Mouse (Mus musculus) frontal cortex, adult (tissue): ENCODE data around the gene Tsc2.

Experiments used
- ATAC-seq: cut with Nextera tagmentation; 2 replicates; pipeline ENCODE4 v1.9.2; 2017; ENCODE audit warnings: mild to moderate bottlenecking, moderate library complexity, mixed read lengths; ENCODE audit not compliant: low TSS enrichment

Gene Tsc2

GRCm38 (mm10) chr17:24569837-24570236 lies 62.6 kb downstream of the Tsc2 start:
- no peak for ATAC-seq

DNA sequence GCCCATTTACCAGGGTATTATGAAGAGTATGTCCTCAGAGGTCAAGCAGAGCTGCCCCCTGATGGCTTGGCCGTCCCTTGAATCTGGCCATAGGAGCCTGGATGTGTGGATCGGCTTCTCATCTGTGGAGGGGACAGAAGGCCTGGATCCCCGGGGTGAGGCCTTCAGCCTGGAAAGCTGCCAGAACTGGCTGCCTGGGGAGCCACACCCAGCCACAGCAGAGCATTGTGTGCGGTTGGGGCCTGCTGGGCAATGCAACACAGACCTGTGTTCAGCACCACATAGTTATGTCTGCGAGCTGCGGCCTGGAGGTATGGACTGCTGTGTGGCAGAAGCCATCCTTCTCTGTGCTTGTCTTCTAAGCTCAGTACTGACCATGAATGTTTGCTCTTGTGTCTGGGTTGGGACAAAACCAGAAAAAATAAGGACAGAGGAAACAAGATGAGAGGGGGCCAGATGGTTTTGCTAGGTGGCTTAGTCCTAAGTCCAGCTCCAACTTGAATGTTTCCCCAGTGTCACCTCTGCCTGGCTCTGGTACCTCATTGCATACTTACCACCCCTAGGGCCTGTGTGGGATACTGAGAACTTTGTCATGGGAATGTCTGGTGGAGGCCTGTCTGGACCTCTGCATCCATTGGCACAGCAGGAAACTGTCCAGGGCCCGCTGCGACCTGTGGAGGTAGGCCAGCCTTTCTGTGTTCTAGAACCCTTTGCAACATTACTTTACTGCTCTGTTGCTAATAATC lies 65.2 kb downstream of the Tsc2 start:
- ATAC-seq = no peak

DNA sequence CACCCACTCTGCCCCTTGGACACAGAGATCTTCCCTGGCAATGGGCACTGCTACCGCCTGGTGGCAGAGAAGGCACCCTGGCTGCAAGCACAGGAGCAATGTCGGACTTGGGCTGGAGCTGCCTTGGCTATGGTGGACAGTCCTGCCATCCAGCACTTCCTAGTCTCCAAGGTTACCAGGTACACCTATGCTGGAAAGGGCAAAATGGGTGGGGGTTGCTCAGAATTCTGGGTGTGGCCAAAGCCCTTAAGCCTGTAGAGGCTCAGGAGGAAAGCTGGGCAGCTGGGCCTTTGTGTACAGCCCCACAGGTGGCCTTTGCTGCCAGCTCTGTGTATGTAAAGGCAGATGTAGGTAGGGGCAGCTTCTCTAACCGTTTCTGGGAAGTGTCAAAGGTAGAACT lies 66.6 kb downstream of the Tsc2 start:
- ATAC-seq = no peak

DNA sequence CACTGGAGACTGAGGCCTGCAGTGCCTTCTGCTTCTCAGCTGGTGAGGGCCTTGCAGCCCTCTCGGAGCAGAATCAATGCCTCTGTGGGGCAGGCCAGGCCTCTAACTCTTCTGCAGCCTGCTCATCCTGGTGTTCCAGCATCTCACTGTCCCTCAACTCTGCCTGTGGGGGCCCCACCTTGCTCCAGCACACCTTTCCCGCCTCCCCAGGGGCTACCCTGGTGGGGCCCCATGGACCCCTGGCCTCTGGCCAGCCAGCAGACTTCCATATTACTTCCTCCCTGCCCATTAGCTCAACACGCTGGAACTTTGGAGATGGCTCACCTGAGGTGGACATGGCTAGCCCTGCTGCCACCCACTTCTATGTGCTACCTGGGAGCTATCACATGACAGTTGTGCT lies 67.3 kb downstream of the Tsc2 start:
- no peak for ATAC-seq

GRCm38 (mm10) chr17:24564422-24564821 lies 68.0 kb downstream of the Tsc2 start:
- no peak for ATAC-seq

DNA sequence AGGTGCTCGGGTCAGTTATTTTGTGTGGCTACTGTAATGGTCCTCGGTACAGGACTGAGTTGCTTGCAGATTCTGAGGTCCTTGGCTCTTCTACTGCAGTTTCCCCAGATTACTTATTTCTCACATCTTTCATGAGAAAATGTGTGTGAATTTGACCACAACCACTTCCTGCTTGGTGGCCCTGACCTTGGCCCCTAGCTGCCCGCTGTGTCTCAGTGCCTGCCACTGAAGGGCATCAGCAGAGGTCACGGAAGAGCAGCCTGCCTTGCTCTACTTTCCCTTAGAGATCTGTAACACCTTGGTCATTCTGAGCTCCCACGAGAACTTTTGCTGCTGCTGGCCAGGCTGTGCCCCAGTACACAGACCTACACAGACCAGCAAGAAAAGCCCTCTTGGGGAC lies 68.8 kb downstream of the Tsc2 start:
- ATAC-seq = no peak

DNA sequence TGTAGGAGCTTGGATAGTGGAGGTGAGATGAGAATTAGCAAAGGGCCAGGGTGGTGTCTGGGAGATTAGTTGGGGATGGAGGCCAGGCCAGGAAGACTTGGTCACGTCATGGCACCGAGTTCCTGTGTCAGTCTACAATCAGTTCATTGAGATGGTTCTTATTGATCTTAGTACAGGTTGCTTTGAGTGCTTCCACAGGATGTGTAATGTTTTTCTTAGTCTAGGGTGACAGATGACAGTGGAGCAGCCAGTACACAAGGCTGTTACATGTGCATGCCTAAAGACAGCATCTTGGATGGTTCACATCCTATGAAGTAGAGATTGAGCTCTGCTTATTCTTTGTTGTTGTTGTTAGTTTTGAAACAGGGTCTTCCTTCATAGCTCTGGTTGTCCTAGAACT lies 70.8 kb downstream of the Tsc2 start:
- ATAC-seq = no peak

DNA sequence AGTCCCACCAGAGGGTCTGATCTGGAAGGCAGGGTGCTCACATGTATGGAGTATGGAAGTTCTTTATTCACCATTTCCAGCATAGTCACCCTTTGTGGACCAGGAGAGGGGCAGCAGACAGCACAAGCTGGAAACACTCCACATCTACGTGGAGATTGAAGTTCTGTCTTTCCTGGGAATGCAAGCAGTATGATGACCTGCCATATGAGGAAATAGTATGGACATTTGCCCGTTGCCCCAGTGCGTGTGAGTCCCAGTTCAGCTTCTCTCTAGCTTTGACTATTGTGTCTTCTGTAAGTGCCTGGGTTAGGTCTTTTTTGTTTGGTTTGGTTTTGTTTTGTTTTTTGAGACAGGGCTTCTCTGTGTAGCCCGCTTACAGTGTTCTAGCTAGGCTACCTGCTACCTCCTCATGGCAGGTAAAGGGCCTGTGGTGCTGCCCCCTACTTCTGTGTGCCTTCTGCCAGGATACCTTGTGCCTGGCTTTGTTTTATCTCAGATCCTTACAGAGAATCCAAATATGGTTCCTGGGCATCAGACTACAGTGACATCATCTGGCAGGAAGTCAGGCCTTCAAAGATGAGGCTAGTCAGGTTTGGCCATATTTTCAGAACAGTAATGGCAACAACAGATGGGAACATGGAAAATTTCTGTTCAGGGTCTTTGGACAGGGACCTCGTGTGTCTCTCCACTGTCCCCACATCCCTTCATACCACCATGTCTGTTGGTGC lies 72.0 kb downstream of the Tsc2 start:
- ATAC-seq = no peak

DNA sequence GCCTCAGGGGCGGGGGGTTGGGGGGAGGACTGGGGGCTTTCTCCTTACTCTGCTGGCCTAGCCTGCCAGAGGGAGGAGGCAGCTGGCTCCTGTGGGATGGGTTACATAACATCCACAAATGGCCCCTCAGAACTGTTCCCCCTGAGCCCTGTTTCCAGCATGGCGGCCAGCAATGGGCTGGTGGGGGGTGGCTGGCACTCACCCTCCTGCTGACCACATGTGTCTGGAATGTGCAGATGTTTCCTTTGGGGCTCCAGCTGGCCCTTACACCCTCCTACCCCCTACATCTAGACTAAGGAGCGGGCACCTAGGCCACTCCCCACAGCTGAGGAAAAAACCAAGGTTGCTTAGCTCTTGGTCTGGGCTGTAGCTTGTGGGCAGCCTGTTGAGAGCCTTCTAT lies 73.3 kb downstream of the Tsc2 start:
- no peak for ATAC-seq

DNA sequence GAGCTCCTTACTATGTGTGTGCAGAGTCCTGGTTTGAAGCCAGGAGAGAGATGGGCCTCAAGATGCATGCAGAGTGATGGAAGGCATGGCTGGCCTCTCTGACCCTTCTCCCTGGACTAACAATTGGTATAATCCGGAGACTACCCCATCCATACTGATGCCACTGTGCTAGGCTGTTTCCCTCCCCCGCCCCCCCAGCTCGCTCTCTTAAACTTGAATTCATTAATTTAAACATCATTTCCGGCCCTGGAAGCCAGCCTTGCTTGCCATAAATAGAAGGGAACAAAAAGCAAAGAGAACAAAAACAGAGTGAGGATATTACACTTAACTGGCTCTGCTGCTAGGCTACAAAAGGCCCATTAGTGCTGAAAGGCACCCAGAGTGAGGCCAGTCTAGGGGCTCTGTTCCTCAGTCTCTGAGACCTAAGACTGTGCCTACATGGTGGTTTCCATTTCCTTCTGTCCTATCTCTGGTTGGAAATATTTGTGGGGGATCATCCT lies 73.8 kb downstream of the Tsc2 start:
- peak; percentile 41; the same call in 1 of the 2 replicates for ATAC-seq

- no peak for ATAC-seq
These were observed 75.3 kb downstream of the Tsc2 start for GRCm38 (mm10) chr17:24557091-24557490.

- no peak for ATAC-seq
These were observed 81.4 kb downstream of the Tsc2 start for GRCm38 (mm10) chr17:24551050-24551444.

DNA sequence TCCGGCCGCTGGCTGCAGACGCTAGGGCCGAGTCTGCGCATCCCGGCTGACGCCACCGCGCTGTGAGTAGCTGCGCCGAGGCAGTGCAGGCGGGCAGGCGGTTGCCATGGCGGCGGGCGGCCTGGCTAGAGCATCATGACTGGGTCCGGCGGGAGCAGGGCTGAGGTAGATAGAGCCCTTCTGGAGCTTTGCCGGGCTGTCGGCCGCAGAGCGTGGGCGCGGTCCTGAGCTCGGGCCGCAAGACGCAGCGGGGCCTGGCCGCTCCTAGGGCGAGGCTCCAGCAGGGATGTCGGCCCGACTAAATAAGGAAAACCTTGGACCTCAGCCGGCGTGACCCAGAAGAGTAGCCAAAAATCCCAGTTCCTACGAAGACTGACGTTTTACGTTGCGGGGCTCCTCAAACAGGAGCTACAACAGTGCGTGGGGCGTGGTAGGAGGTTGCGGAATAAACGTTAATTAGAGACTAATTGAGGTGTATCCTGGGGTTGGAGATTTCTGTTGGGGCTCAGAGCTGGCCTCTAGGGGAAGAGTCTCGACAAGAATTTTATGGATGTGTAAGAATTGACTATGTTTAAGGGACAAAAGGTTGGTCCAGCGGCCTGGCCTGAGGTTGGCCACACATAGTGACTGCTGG lies 81.9 kb downstream of the Tsc2 start:
- ATAC-seq = peak; percentile 46

- peak; percentile 84 for ATAC-seq
These were observed 82.6 kb downstream of the Tsc2 start, which contains the start of gene Pkd1 for GRCm38 (mm10) chr17:24549618-24550415. Gene Pkd1, plus strand, starts transcription at chr17:24549834.

GRCm38 (mm10) chr17:24548921-24549617 lies 83.4 kb downstream of the Tsc2 start:
- peak; percentile 20; the same call in 1 of the 2 replicates for ATAC-seq

DNA sequence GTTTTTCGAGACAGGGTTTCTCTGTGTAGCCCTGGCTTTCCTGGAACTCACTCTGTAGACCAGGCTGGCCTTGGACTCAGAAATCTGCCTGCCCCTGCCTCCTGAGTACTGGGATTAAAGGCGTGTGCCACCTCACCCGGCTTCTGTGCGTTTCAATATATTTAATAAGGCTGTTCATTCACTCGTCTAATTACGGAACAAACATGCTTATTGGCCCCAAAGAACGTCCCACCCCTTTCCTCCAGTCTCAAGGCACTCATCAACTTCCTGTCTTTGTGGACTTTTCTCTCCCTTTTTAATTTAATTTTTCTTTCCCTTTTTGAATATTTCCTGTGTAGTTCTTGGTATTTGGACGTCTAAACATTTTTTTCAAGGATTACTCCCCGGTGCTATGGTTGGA lies 84.0 kb downstream of the Tsc2 start:
- ATAC-seq = no peak

DNA sequence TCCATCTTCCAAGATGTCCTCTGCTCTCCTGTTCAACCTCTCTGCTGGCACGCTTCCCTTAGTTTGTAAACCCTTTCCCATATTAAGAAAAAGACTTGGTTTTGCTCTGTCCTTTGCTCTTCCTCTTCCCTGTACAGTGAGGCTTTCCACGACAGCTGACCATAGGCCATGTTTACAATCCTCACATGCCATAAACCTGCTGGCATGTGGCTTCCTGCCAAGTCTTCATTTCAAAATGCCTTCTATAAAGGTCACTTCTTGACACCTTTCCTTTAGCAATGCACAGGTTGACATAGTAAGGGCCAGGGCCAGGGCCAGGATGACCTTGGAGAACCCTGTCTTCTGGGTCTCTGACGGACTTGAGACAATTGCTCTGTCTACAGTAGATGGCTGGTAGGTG lies 86.2 kb downstream of the Tsc2 start:
- no peak for ATAC-seq
